Mouse (Mus musculus) CH12.LX (cell line): Measurements from ENCODE around the gene Cyp8b1. TPM values are rescaled to one million over a fixed set of nuclear protein-coding genes. Genes with fewer than 3 reads are reported as not detected.

Experiments used
- DNase-seq: peaks from one replicate; pipeline ENCODE4 v3.0.0-alpha.2; 2013; ENCODE audit errors: extremely low read depth
- H3K27ac ChIP-seq: 2 replicates; pipeline ENCODE4 v1.5.1; 2012; ENCODE audit warnings: low read depth, mild to moderate bottlenecking, control low read depth, moderate library complexity; ENCODE audit not compliant: insufficient read depth
- H3K27me3 ChIP-seq: replicated peaks from 2 replicates; pipeline ENCODE3; 2012; ENCODE audit warnings: inconsistent platforms
- H3K36me3 ChIP-seq, 2 experiments: replicated peaks in 1 of 2; 2 replicates each; pipeline versions ENCODE3 to v1.6.1; 2012; ENCODE audit warnings: inconsistent platforms in 1 of 2, low read length in 1 of 2, mild to moderate bottlenecking in 1 of 2, mixed read lengths in 1 of 2, moderate library complexity in 1 of 2; ENCODE audit not compliant: control insufficient read depth in 1 of 2, insufficient read depth in 1 of 2
- H3K4me1 ChIP-seq, 2 experiments: 2 replicates each; pipeline ENCODE4 v1.6.1; 2012; ENCODE audit warnings: inconsistent platforms in 1 of 2, moderate library complexity in 1 of 2; ENCODE audit not compliant: insufficient read depth in 2 of 2, control insufficient read depth in 1 of 2
- H3K4me2 ChIP-seq: 2 replicates; pipeline ENCODE4 v1.6.1; 2012; ENCODE audit warnings: low read depth, mild to moderate bottlenecking, control low read depth; ENCODE audit not compliant: poor library complexity, insufficient read depth, severe bottlenecking
- H3K4me3 ChIP-seq, 3 experiments: fragments of 150-350 bp in 1 of 3; sonication (generic) in 1 of 3; replicated peaks in 1 of 3; 2 replicates each; pipeline versions ENCODE3 to v1.5.1; 2011 to 2012; ENCODE audit warnings: low read depth in 2 of 3, low read length in 2 of 3, mild to moderate bottlenecking in 2 of 3, moderate library complexity in 2 of 3, control low read depth in 1 of 3, improper control_type of control experiment in 1 of 3, inconsistent platforms in 1 of 3, mixed read lengths in 1 of 3; ENCODE audit not compliant: poor library complexity in 1 of 3
- H3K79me2 ChIP-seq: replicated peaks from 2 replicates; pipeline ENCODE4 v1.6.1; 2012; ENCODE audit warnings: mild to moderate bottlenecking, moderate library complexity; ENCODE audit not compliant: control insufficient read depth, poor library complexity, insufficient read depth, severe bottlenecking; ENCODE audit errors: extremely low read depth
- H3K9ac ChIP-seq: 2 replicates; pipeline ENCODE4 v1.6.1; 2012; ENCODE audit warnings: low read depth, mild to moderate bottlenecking, control low read depth, moderate library complexity; ENCODE audit not compliant: insufficient read depth
- H3K9me3 ChIP-seq: replicated peaks from 2 replicates; pipeline ENCODE3; 2012; ENCODE audit warnings: low read length, inconsistent platforms, mixed read lengths
- BHLHE40 ChIP-seq: IDR thresholded peaks from 2 replicates; pipeline ENCODE4 v1.6.1; 2011; ENCODE audit warnings: mild to moderate bottlenecking, low read depth, low read length, improper control_type of control experiment
- CHD1 ChIP-seq: IDR thresholded peaks from 2 replicates; pipeline ENCODE4 v1.6.1; 2012; ENCODE audit warnings: low read depth, low read length, improper control_type of control experiment, inconsistent platforms
- CHD2 ChIP-seq: IDR thresholded peaks from 2 replicates; pipeline ENCODE4 v1.6.1; 2011; ENCODE audit warnings: low read length, improper control_type of control experiment
- EP300 ChIP-seq: IDR thresholded peaks from 2 replicates; pipeline ENCODE4 v1.6.1; 2011; ENCODE audit warnings: low read length, improper control_type of control experiment
- ETS1 ChIP-seq: conservative IDR thresholded peaks from 2 replicates; pipeline ENCODE4 v1.6.1; 2012; ENCODE audit warnings: low read depth, mild to moderate bottlenecking, inconsistent platforms, low read length, improper control_type of control experiment, moderate library complexity
- HCFC1 ChIP-seq: IDR thresholded peaks from 2 replicates; pipeline ENCODE4 v1.6.1; 2012; ENCODE audit warnings: low read depth, mild to moderate bottlenecking, inconsistent platforms, low read length, improper control_type of control experiment
- IRF4 ChIP-seq: IDR thresholded peaks from 2 replicates; pipeline ENCODE4 v1.6.1; 2014; ENCODE audit warnings: low read depth, mild to moderate bottlenecking, inconsistent platforms, low read length, improper control_type of control experiment
- KAT2A ChIP-seq: IDR thresholded peaks from 2 replicates; pipeline ENCODE4 v1.6.1; 2012; ENCODE audit warnings: low read length, improper control_type of control experiment, inconsistent platforms; ENCODE audit not compliant: insufficient replicate concordance
- MAX ChIP-seq: IDR thresholded peaks from 2 replicates; pipeline ENCODE4 v1.6.1; 2011; ENCODE audit warnings: low read length, improper control_type of control experiment
- MAZ ChIP-seq: IDR thresholded peaks from 2 replicates; pipeline ENCODE4 v1.6.1; 2012; ENCODE audit warnings: low read depth, mild to moderate bottlenecking, inconsistent platforms, low read length, improper control_type of control experiment, moderate library complexity
- NRF1 ChIP-seq: IDR thresholded peaks from 2 replicates; pipeline ENCODE4 v1.6.1; 2014; ENCODE audit warnings: low read depth, mild to moderate bottlenecking, inconsistent platforms, low read length, improper control_type of control experiment, moderate library complexity
- POLR2A ChIP-seq: IDR thresholded peaks from 2 replicates; pipeline ENCODE4 v1.6.1; 2011; ENCODE audit warnings: low read depth, mild to moderate bottlenecking, improper control_type of control experiment, low read length
- POLR2AphosphoS2 ChIP-seq: IDR thresholded peaks from 2 replicates; pipeline ENCODE4 v1.6.1; 2011; ENCODE audit warnings: low read depth, low read length, improper control_type of control experiment
- RAD21 ChIP-seq: IDR thresholded peaks from 2 replicates; pipeline ENCODE4 v1.6.1; 2011; ENCODE audit warnings: low read depth, mild to moderate bottlenecking, low read length, improper control_type of control experiment, moderate library complexity
- SIN3A ChIP-seq: IDR thresholded peaks from 2 replicates; pipeline ENCODE4 v1.6.1; 2012; ENCODE audit warnings: low read length, improper control_type of control experiment, inconsistent platforms
- SMC3 ChIP-seq: IDR thresholded peaks from 2 replicates; pipeline ENCODE4 v1.6.1; 2011; ENCODE audit warnings: low read depth, low read length, improper control_type of control experiment
- UBTF ChIP-seq: IDR thresholded peaks from 2 replicates; pipeline ENCODE4 v1.6.1; 2012; ENCODE audit warnings: low read depth, mild to moderate bottlenecking, inconsistent platforms, low read length, improper control_type of control experiment, moderate library complexity
- USF1 ChIP-seq: IDR thresholded peaks from 2 replicates; pipeline ENCODE4 v1.6.1; 2014; ENCODE audit warnings: low read depth, mild to moderate bottlenecking, inconsistent platforms, low read length, improper control_type of control experiment
- USF2 ChIP-seq: conservative IDR thresholded peaks from 2 replicates; pipeline ENCODE4 v1.6.1; 2011; ENCODE audit warnings: low read depth, low read length, improper control_type of control experiment
- ZC3H11A ChIP-seq: IDR thresholded peaks from 2 replicates; pipeline ENCODE4 v1.6.1; 2012; ENCODE audit warnings: low read depth, mild to moderate bottlenecking, inconsistent platforms, low read length, improper control_type of control experiment
- ZKSCAN1 ChIP-seq: IDR thresholded peaks from 2 replicates; pipeline ENCODE4 v1.6.1; 2012; ENCODE audit warnings: low read depth, inconsistent platforms, low read length, improper control_type of control experiment, borderline replicate concordance
- ZNF384 ChIP-seq: IDR thresholded peaks from 2 replicates; pipeline ENCODE4 v1.6.1; 2012; ENCODE audit warnings: low read depth, low read length, improper control_type of control experiment, inconsistent platforms
- dilution Hi-C: fragments of 300-500 bp; cut with MboI; formaldehyde crosslinking; loops from 2 replicates; pipeline ENCODE4 v1.14.3; 2020; ENCODE audit warnings: low sequenced_read_pairs; ENCODE audit not compliant: extremely low pct_unique_long_range_greater_than_20kb, extremely low pct_ligation_motif_present
- in situ Hi-C: fragments of 300-500 bp; cut with MboI; formaldehyde crosslinking; loops from 3 replicates; pipeline ENCODE4 v1.14.3; 2019; ENCODE audit warnings: low sequenced_read_pairs, low pct_ligation_motif_present, low pct_unique_long_range_greater_than_20kb, mixed read lengths
- polyA plus RNA-seq: library from polyadenylated mRNA; unstranded; fragments of >175 nt; gene quantifications from 2 replicates; pipeline ENCODE4 v1.2.1, GENCODE M21; 2012; ENCODE audit warnings: low read depth; ENCODE audit not compliant: insufficient read length
- total RNA-seq, 2 experiments: library from RNA; depleted of rRNA; stranded (reverse); fragments of 300-350 nt in 1 of 2; fragments of >200 nt in 1 of 2; gene quantifications; 2 replicates each; pipeline ENCODE4 v1.2.3; 2012 to 2014

The Cyp8b1 gene
- total and polyA plus RNA-seq, 3 experiments = 0.27 TPM; not detected in 2

DNA sequence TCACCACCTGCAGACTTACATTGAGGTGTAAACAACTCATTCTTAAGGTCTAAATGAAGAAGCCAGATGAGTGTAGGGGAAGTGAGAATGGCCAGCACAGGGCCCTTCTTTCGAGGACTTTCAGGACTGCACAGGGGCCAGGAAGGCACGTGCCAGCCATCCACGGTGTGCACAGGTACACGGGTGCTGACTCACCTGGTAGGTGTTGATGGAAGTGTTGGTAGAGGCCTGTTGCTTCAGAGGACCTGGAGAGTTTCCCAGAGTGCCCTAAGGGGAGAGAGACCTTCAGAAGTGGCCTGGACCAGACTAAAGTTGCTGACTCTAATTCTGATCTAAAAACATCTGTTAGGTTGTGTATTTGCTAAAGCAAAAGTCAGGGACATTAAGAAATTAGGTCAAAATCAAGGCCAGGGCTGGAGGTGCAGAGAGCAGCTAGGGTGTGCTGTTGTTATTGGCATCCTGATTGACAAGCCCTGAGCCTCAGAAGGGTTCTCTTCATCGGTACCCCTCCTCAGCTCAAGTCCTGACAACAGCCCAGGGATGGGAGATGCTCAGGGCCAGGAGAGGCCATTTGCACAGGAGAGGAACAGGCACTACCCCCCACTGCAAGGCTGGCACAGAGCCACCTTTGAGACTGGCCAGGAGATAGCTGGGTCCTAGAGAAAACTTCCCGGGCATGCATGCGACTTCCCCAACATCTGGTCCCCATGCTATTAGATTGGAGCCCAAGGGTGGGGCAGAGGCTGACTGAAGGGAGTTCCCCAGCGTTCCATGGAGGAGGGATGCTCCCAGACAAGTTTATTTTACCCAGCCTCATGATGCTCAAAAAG lies 12.4 kb downstream of the Cyp8b1 start (continued):
- TF ChIP-seq CHD1 (no peak), POLR2A (no peak), BHLHE40 (peak; percentile 99), ZKSCAN1 (no peak), MAZ (0 out of 2 replicates have a peak, but pooled peaks have one; percentile 18), SMC3 (no peak), USF1 (no peak), CHD2 (no peak), KAT2A (no peak), MAX (peak; percentile 87), USF2 (no peak), ZNF384 (no peak)

GRCm38 (mm10) chr9:121901710-121902700 lies 14.1 kb downstream of the Cyp8b1 start:
- H3K36me3 ChIP-seq = peaks cover 0 to 10% of the 10 kb centered on the region in 2 experiments
- H3K79me2 ChIP-seq = no peaks in the 10 kb centered on the region
- H3K4me1 ChIP-seq = peaks cover 70 to 97% of the 10 kb centered on the region in 2 experiments
- H3K27ac ChIP-seq = peak overlapping the region; percentile 46
- in situ Hi-C loops (loop anchor here (5.0 kb wide), 1 partner anchor 35 kb away; no protein-coding TSS in a partner anchor), dilution Hi-C loops (no loop called here)
- TF ChIP-seq MAZ = no peak
- TF ChIP-seq HCFC1 = no peak
- TF ChIP-seq ZNF384 = no peak
- TF ChIP-seq SIN3A = no peak
- TF ChIP-seq EP300 = peak; percentile 6; the same call in 1 of the 2 replicates
- TF ChIP-seq BHLHE40 = no peak
- no peak for TF ChIP-seq ZC3H11A
- no peak; the same call in 1 of the 2 replicates for TF ChIP-seq IRF4
- TF ChIP-seq POLR2AphosphoS2 = no peak
- TF ChIP-seq UBTF = no peak
- TF ChIP-seq ETS1 = peak; percentile 80
- no peak for TF ChIP-seq NRF1
- no peak for TF ChIP-seq ZKSCAN1
- no peak for TF ChIP-seq RAD21
- H3K9me3 ChIP-seq = no peaks in the 10 kb centered on the region
- DNase-seq = peak; percentile 65
- H3K4me3 ChIP-seq = peak overlapping the region in 2 of 3 experiments; percentile 15 to 45
- no peaks in the 10 kb centered on the region for H3K27me3 ChIP-seq
- no peak overlapping the region for H3K4me2 ChIP-seq
- peak overlapping the region; percentile 15; the same call in 1 of the 2 replicates for H3K9ac ChIP-seq
